Mouse (Mus musculus) heart, embryonic 11.5 days (tissue): ENCODE measurements around the gene Slc35g2. TPM values are rescaled to one million over a fixed set of nuclear protein-coding genes. Genes with fewer than 3 reads are reported as not detected.
A peak's percentile ranks its signal among the peaks of the same experiment; 100 is the strongest.

Source experiments
- ATAC-seq: fragments of 200-750 bp; cut with Nextera tagmentation; replicated peaks from 2 replicates; pipeline ENCODE4 v1.8.0; 2017; ENCODE audit warnings: moderate library complexity; ENCODE audit not compliant: insufficient number of reproducible peaks, low FRiP score, low TSS enrichment
- H3K27ac ChIP-seq: fragments of 300-500 bp; sonication (generic); 2 replicates; pipeline ENCODE4 v1.5.1; 2014; ENCODE audit warnings: mild to moderate bottlenecking, low read depth, low read length
- H3K27me3 ChIP-seq: fragments of 300-500 bp; sonication (generic); 2 replicates; pipeline ENCODE4 v1.6.1; 2014; ENCODE audit warnings: mild to moderate bottlenecking, low read length, mixed read lengths; ENCODE audit not compliant: control insufficient read depth, insufficient read depth
- H3K36me3 ChIP-seq: fragments of 300-500 bp; sonication (generic); 2 replicates; pipeline ENCODE4 v1.6.1; 2014; ENCODE audit warnings: mild to moderate bottlenecking, low read length, moderate library complexity, mixed read lengths; ENCODE audit not compliant: control insufficient read depth, insufficient read depth
- H3K4me1 ChIP-seq: fragments of 300-500 bp; sonication (generic); 2 replicates; pipeline ENCODE4 v1.6.1; 2014; ENCODE audit warnings: low read length; ENCODE audit not compliant: control insufficient read depth, insufficient read depth
- H3K4me2 ChIP-seq: fragments of 300-500 bp; sonication (generic); 2 replicates; pipeline ENCODE4 v1.6.1; 2014; ENCODE audit warnings: mild to moderate bottlenecking, moderate library complexity
- H3K4me3 ChIP-seq: fragments of 300-500 bp; sonication (generic); 2 replicates; pipeline ENCODE4 v1.5.1; 2014; ENCODE audit warnings: low read depth, low read length
- H3K9ac ChIP-seq: fragments of 300-500 bp; sonication (generic); 2 replicates; pipeline ENCODE4 v1.6.1; 2014; ENCODE audit warnings: mild to moderate bottlenecking, low read depth, low read length, moderate library complexity
- H3K9me3 ChIP-seq: fragments of 300-500 bp; sonication (generic); replicated peaks from 2 replicates; pipeline ENCODE4 v1.6.1; 2016; ENCODE audit warnings: low read length; ENCODE audit not compliant: control insufficient read depth
- WGBS: fragments of 180-500 bp; shearing (Covaris S2); extraction: QIAGEN DNeasy Blood & Tissue Kit; methylation state at CpG from one replicate; pipeline ENCODE4 v1.1.7; 2014; ENCODE audit not compliant: insufficient replicate concordance; 5-methylcytosine and 5-hydroxymethylcytosine counted together
- polyA plus RNA-seq: library from polyadenylated mRNA; unstranded; fragments of >200 nt; fragmentation: Nextera tagmentation; extraction: Ambion mirVana; gene quantifications from 2 replicates; pipeline ENCODE4 v1.2.1, GENCODE M21; 2014

Slc35g2 gene
- polyA plus RNA-seq, 1 experiment from 2014 or later = 10.1 TPM

DNA sequence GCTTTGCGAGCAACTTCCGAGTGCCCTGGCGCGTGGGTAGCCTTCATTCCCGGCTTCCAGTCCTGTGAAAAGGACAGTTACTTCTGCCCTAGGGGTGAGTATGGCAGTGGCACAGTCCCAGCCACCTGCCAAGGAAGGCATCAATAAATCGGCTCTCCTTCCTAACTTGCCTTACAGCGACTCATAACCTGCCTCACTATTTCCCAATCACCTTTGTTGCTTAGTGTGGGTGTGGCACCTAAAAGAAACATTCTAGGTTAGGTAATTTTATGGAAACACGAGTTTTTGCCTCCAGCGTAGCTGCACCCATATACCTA lies 24.3 kb downstream of the Slc35g2 start:
- Histone ChIP-seq H3K9me3 (peaks cover 9% of the 10 kb centered on the region), H3K9ac (peak overlapping the region; percentile 94), H3K4me2 (peak overlapping the region; percentile 76), H3K4me3 (peak overlapping the region; percentile 84), H3K27me3 (no peaks in the 10 kb centered on the region), H3K36me3 (peaks cover 3% of the 10 kb centered on the region; the same call in 1 of the 2 replicates), H3K4me1 (peaks cover 9% of the 10 kb centered on the region; the same call in 1 of the 2 replicates), H3K27ac (peak overlapping the region; percentile 83)
- no peak for ATAC-seq
- 16% methylated on average over 9 of the region's 9 CpGs for WGBS

DNA sequence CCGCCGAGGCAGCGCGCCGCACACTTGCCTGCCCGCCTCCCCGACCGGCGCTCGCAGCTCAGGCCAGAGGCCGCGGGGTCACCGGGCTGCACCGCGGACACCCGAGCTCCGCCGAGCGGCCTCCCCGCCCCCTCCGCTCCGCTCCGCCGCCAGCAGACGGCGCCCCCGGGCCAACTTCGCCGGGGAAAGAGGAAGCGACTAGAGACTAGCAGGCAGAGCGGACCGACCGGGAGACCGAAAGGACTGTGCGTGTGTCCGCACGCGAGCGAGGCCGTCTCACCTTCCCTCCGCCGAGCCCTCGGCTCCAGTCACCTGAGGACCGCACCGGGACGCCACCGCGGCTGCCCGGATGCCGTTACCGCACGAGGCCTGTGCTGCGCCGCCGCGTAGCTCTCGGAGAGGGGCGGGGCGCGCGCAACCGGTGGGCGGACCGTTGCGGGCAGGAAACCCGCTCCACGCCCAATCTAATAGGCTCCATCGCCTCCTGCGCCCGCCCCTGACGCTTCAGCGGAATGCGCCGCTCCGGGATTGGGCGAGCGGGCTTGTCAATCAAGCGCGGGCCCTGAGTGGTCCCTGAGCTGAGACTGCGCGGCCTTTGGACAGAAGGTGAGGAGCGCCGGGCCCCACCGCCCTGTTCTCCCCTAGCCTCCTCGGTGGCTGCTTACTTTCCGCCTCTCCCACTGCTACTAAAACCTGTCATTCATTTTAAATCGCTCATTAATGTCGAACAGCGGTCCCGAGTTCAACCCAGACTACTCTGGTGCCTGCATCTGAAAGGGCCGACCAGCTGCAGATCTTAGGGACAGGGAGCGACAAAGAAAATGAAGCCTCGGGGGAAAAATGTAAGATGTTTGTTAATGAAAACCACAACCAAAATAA lies 24.9 kb downstream of the Slc35g2 start, which contains the start of gene Nck1:
TSS of gene Nck1 (minus strand) at position 420 of the 879 bp plus-strand sequence.
- H3K27me3 ChIP-seq = no peaks in the 10 kb centered on the region
- H3K4me1 ChIP-seq = peaks cover 9% of the 10 kb centered on the region; the same call in 1 of the 2 replicates
- peaks cover 9% of the 10 kb centered on the region for H3K9me3 ChIP-seq
- WGBS = under 1% methylated on average over 76 of the region's 93 CpGs
- peaks cover 3% of the 10 kb centered on the region; the same call in 1 of the 2 replicates for H3K36me3 ChIP-seq
- peak within 1 kb of the TSS; percentile 84 for H3K27ac ChIP-seq
- H3K4me3 ChIP-seq = peak within 1 kb of the TSS; percentile 84
- peak; percentile 98 for ATAC-seq
- H3K4me2 ChIP-seq = peak within 1 kb of the TSS; percentile 76
- peak within 1 kb of the TSS; percentile 94 for H3K9ac ChIP-seq

DNA sequence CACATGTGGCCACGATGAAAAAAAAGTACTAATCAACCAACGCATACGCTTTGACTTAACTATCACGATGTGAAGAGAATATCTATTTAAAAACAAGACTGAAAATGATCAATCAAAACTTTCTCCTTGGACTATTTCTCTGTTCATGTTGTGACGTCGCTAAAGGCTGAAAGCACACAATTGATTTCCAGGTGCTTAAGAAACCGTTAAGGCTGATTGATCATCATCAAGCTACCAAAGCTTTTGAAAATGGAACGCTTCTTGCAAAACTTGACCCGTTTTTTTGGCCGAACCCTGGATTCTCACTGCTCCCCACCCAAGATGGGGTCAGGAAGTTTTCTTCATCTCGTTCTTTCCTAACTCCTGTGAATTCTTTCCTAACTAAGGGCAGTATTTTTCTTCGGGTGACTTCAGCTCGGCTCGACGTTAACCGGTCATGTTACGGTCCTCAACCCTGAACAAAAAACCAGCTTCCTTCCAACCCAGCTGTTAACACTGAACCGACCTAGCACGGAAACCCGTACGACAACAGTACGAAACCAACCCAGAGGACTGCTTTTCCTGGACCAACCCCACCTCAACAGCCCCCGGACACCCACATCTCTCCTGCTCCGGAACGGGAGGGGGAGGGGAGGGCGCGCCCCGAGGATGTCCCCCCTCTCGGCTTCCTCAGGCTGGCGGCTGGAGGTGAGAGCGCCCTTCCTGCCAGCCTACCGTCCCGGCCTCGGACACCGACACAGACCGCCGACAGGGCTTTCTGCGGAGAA lies 25.8 kb downstream of the Slc35g2 start:
- H3K9me3 ChIP-seq = peaks cover 9% of the 10 kb centered on the region
- ATAC-seq = no peak
- H3K36me3 ChIP-seq = peaks cover 3% of the 10 kb centered on the region; the same call in 1 of the 2 replicates
- peak overlapping the region; percentile 84 for H3K4me3 ChIP-seq
- H3K27ac ChIP-seq = peak overlapping the region; percentile 84
- 1% methylated on average over 38 of the region's 38 CpGs for WGBS
- H3K4me2 ChIP-seq = peak overlapping the region; percentile 76
- H3K4me1 ChIP-seq = peaks cover 11% of the 10 kb centered on the region; the same call in 1 of the 2 replicates
- H3K9ac ChIP-seq = peak overlapping the region; percentile 94
- no peaks in the 10 kb centered on the region for H3K27me3 ChIP-seq

DNA sequence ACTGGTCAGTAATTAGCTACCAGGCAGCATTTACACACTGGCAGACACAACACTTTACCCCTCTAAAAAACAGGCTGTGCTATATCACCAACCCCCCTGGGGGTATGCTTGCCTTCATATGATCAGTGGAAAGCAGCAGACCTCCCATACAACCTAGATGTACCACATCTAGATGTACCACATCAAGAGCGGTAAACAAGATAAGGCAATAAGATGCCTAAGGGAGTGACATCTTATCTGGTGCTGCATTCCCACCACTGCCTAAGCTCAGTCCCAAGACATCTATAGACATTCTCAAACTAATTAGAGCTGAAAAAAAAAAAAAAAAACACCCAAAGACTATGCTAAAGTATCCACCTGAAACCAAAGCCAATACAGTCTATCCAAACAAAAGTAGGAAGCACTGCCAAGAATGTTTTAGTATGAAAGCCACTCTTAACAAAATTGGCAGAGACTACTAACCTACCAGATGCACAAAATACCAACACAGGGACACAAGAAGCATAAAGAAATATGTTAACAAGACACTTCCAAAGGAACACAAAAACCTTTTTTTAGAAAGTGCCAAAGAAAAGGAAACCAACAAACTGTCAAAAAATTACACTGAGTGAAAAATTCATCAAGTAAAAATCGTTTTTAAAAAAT lies 35.1 kb downstream of the Slc35g2 start:
- Histone ChIP-seq H3K9ac (no peak overlapping the region), H3K36me3 (no peaks in the 10 kb centered on the region; the same call in 1 of the 2 replicates), H3K27ac (no peak overlapping the region), H3K4me1 (0 out of 2 replicates have a peak, but pooled peaks cover 4% of the 10 kb centered on the region), H3K4me3 (no peak overlapping the region), H3K4me2 (no peak overlapping the region), H3K9me3 (no peaks in the 10 kb centered on the region), H3K27me3 (no peaks in the 10 kb centered on the region)
- ATAC-seq = no peak
- WGBS = 79% methylated on average over 2 of the region's 2 CpGs

DNA sequence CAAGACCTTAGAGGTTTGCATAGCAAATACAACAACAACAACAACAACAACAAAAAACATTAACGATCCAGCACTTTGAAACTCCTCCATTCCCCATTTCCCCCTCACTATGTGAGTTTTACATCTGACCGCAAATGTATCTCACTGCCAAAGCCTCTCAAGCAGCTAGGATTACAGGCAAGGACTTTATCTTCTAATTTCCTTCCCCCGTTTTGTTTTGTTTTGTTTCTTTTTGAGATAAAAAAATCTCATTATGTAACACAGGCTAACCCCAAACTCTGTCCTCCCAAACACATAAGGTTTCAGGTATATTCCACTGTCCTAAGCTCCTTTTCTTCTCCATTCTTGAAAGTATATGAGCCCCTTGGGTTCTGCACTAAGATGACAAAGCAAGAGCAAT lies 36.2 kb downstream of the Slc35g2 start:
- no peak overlapping the region for H3K4me2 ChIP-seq
- no peak overlapping the region for H3K27ac ChIP-seq
- H3K4me3 ChIP-seq = no peak overlapping the region
- 64% methylated on average over 3 of the region's 3 CpGs for WGBS
- peaks cover 2% of the 10 kb centered on the region; the same call in 1 of the 2 replicates for H3K4me1 ChIP-seq
- H3K9me3 ChIP-seq = no peaks in the 10 kb centered on the region
- H3K27me3 ChIP-seq = no peaks in the 10 kb centered on the region
- no peak for ATAC-seq
- no peaks in the 10 kb centered on the region; the same call in 1 of the 2 replicates for H3K36me3 ChIP-seq
- no peak overlapping the region for H3K9ac ChIP-seq

DNA sequence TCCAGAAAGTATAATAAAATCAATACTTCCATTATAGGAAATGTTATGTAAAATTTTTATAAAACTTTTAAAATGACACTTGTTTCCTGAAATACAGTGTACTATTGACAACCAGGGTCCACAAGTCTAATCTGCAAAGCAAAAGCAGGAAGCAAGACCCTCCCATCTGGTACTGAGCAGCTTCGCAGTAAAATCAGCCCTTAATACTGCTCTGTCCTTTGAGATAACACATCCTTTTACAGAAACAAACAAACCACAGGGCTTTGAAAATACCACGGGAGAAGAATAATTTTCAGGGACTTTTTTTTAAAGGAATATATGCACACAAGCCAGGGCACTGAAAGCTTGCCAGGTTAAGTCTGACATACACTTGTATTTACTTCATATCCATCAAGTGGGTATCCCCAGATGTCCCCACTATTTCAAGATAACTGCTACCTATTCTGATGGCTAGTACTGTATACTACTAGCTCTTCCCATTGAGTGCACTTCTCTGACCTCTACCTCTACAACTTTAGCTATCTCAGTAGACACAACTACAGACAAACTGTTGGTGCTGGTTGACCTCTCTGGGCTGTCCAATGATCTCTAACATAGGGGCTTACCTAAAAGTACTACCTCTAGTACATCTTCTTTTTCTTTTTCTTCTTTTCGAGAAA lies 37.9 kb downstream of the Slc35g2 start:
- H3K4me2 ChIP-seq = no peak overlapping the region
- no peak for ATAC-seq

DNA sequence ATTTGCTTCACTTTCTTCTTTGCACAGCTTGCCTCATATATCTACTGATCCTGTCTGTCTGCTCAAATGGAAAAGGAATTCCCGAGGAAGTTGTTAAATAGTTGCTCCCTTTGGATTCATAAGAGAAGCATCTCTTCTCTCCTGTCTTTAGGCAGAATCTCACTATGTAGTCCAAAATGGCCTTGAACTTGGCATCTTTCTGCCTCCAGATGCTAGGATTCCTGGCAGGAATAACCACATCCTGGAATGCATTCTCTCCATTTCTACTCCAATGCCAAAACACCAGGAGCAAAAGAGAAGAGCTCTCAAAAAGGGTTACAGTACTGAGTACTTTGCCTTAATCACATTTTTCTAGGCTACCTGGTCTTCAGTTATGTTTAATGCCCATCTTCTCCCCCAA lies 39.6 kb downstream of the Slc35g2 start:
- Histone ChIP-seq H3K27me3 (no peaks in the 10 kb centered on the region), H3K9me3 (no peaks in the 10 kb centered on the region), H3K4me3 (no peak overlapping the region), H3K36me3 (no peaks in the 10 kb centered on the region; the same call in none of the 2 replicates), H3K27ac (no peak overlapping the region), H3K9ac (no peak overlapping the region), H3K4me1 (peaks cover 2% of the 10 kb centered on the region; the same call in 1 of the 2 replicates), H3K4me2 (no peak overlapping the region)
- ATAC-seq = no peak
- WGBS = 74% methylated on average over 1 of the region's 1 CpGs

More for the DNA sequence above, 37.9 kb downstream of the Slc35g2 start:
- 60% methylated on average over 3 of the region's 3 CpGs for WGBS
- no peaks in the 10 kb centered on the region for H3K9me3 ChIP-seq
- peaks cover 2% of the 10 kb centered on the region; the same call in 1 of the 2 replicates for H3K4me1 ChIP-seq
- H3K4me3 ChIP-seq = no peak overlapping the region
- H3K27me3 ChIP-seq = no peaks in the 10 kb centered on the region
- no peaks in the 10 kb centered on the region; the same call in none of the 2 replicates for H3K36me3 ChIP-seq
- H3K9ac ChIP-seq = no peak overlapping the region
- no peak overlapping the region for H3K27ac ChIP-seq
